Mouse (Mus musculus) embryonic facial prominence, embryonic 15.5 days (tissue): ENCODE data around the gene Sirt4. TPM values are rescaled to one million over a fixed set of nuclear protein-coding genes. Genes with fewer than 3 reads are reported as not detected.
A peak's percentile ranks its signal among the peaks of the same experiment; 100 is the strongest.

ENCODE experiments used
- ATAC-seq: fragments of 200-750 bp; cut with Nextera tagmentation; 2 replicates; pipeline ENCODE4 v1.8.0; 2017; ENCODE audit warnings: low read depth, moderate TSS enrichment; ENCODE audit not compliant: insufficient number of reproducible peaks, low FRiP score, low TSS enrichment
- H3K27ac ChIP-seq: fragments of 300-500 bp; sonication (generic); replicated peaks from 2 replicates; pipeline ENCODE4 v1.5.1; 2015; ENCODE audit warnings: mild to moderate bottlenecking, inconsistent platforms
- H3K27me3 ChIP-seq: fragments of 300-500 bp; sonication (generic); 2 replicates; pipeline ENCODE4 v1.6.1; 2015; ENCODE audit warnings: inconsistent platforms
- H3K36me3 ChIP-seq: fragments of 300-500 bp; sonication (generic); 2 replicates; pipeline ENCODE4 v1.6.1; 2015; ENCODE audit warnings: mild to moderate bottlenecking, inconsistent platforms
- H3K4me1 ChIP-seq: fragments of 300-500 bp; sonication (generic); 2 replicates; pipeline ENCODE4 v1.6.1; 2015; ENCODE audit warnings: inconsistent platforms
- H3K4me2 ChIP-seq: fragments of 300-500 bp; sonication (generic); replicated peaks from 2 replicates; pipeline ENCODE4 v1.6.1; 2015; ENCODE audit warnings: mild to moderate bottlenecking, inconsistent platforms
- H3K4me3 ChIP-seq: fragments of 300-500 bp; sonication (generic); replicated peaks from 2 replicates; pipeline ENCODE4 v1.5.1; 2015; ENCODE audit warnings: mild to moderate bottlenecking, inconsistent platforms
- H3K9ac ChIP-seq: fragments of 300-500 bp; sonication (generic); 2 replicates; pipeline ENCODE4 v1.6.1; 2015; ENCODE audit warnings: inconsistent platforms
- H3K9me3 ChIP-seq: fragments of 300-500 bp; sonication (generic); replicated peaks from 2 replicates; pipeline ENCODE4 v1.6.1; 2016; ENCODE audit warnings: inconsistent platforms
- WGBS: fragments of 180-500 bp; shearing (Covaris S2); methylation state at CpG from one replicate; pipeline ENCODE4 v1.1.7; 2015; 5-methylcytosine and 5-hydroxymethylcytosine counted together
- polyA plus RNA-seq: library from polyadenylated mRNA; unstranded; fragments of >200 nt; fragmentation: Nextera tagmentation; extraction: Ambion mirVana; gene quantifications from 2 replicates; pipeline ENCODE4 v1.2.1, GENCODE M21; 2015

The Sirt4 gene
- polyA plus RNA-seq, 1 experiment from 2014 or later: 29.2 TPM

GRCm38 (mm10) chr5:115514346-115514745, 29.8 kb upstream of the Sirt4 start:
- H3K27me3 ChIP-seq: no peaks in the 10 kb centered on the region
- no peaks in the 10 kb centered on the region for H3K9me3 ChIP-seq
- H3K4me3 ChIP-seq: no peak overlapping the region
- H3K4me2 ChIP-seq: peak overlapping the region; percentile 39
- no peak overlapping the region for H3K9ac ChIP-seq
- H3K27ac ChIP-seq: peak overlapping the region; percentile 92
- no peak for ATAC-seq
- peaks cover 60% of the 10 kb centered on the region for H3K4me1 ChIP-seq
- H3K36me3 ChIP-seq: peaks cover 3% of the 10 kb centered on the region; the same call in 1 of the 2 replicates
- WGBS: 62% methylated on average over 6 of the region's 6 CpGs

- Histone ChIP-seq H3K4me1 (peaks cover 66% of the 10 kb centered on the region), H3K9ac (no peak overlapping the region)
Observed at GRCm38 (mm10) chr5:115513721-115514120, 29.2 kb upstream of the Sirt4 start.

GRCm38 (mm10) chr5:115513246-115513645, 28.7 kb upstream of the Sirt4 start:
- Histone ChIP-seq H3K9ac (no peak overlapping the region), H3K4me3 (no peak overlapping the region), H3K4me1 (peaks cover 71% of the 10 kb centered on the region), H3K9me3 (no peaks in the 10 kb centered on the region), H3K36me3 (peaks cover 3% of the 10 kb centered on the region; the same call in 1 of the 2 replicates), H3K27ac (no peak overlapping the region), H3K4me2 (no peak overlapping the region), H3K27me3 (no peaks in the 10 kb centered on the region)
- 95% methylated on average over 14 of the region's 14 CpGs for WGBS
- no peak for ATAC-seq

More at GRCm38 (mm10) chr5:115513721-115514120, 29.2 kb upstream of the Sirt4 start:
- ATAC-seq: no peak
- H3K27ac ChIP-seq: no peak overlapping the region; the same call in 1 of the 2 replicates
- H3K9me3 ChIP-seq: no peaks in the 10 kb centered on the region
- no peaks in the 10 kb centered on the region for H3K27me3 ChIP-seq
- no peak overlapping the region for H3K4me2 ChIP-seq
- H3K4me3 ChIP-seq: no peak overlapping the region
- WGBS: 85% methylated on average over 16 of the region's 16 CpGs
- H3K36me3 ChIP-seq: peaks cover 3% of the 10 kb centered on the region; the same call in 1 of the 2 replicates

- WGBS: 83% methylated on average over 7 of the region's 7 CpGs
- Histone ChIP-seq H3K9ac (no peak overlapping the region), H3K4me1 (peaks cover 76% of the 10 kb centered on the region)
Observed at GRCm38 (mm10) chr5:115512375-115512774, 27.9 kb upstream of the Sirt4 start.

GRCm38 (mm10) chr5:115509790-115510689, 25.5 kb upstream of the Sirt4 start:
- ATAC-seq: no peak
- 56% methylated on average over 15 of the region's 15 CpGs for WGBS
- peak overlapping the region; percentile 69 for H3K4me2 ChIP-seq
- H3K4me1 ChIP-seq: peaks cover 69% of the 10 kb centered on the region
- H3K9me3 ChIP-seq: no peaks in the 10 kb centered on the region
- no peaks in the 10 kb centered on the region for H3K27me3 ChIP-seq
- no peak overlapping the region for H3K9ac ChIP-seq
- peak overlapping the region; percentile 95 for H3K4me3 ChIP-seq
- peak overlapping the region; percentile 84 for H3K27ac ChIP-seq
- H3K36me3 ChIP-seq: peaks cover 3% of the 10 kb centered on the region; the same call in 1 of the 2 replicates

More at GRCm38 (mm10) chr5:115512375-115512774, 27.9 kb upstream of the Sirt4 start:
- no peak overlapping the region for H3K27ac ChIP-seq
- H3K36me3 ChIP-seq: peaks cover 3% of the 10 kb centered on the region; the same call in 1 of the 2 replicates
- H3K27me3 ChIP-seq: no peaks in the 10 kb centered on the region
- no peak overlapping the region for H3K4me3 ChIP-seq
- no peak overlapping the region for H3K4me2 ChIP-seq
- no peaks in the 10 kb centered on the region for H3K9me3 ChIP-seq
- ATAC-seq: no peak

- H3K27ac ChIP-seq: peak overlapping the region; percentile 84
- no peaks in the 10 kb centered on the region for H3K9me3 ChIP-seq
- 11% methylated on average over 15 of the region's 15 CpGs for WGBS
- H3K4me1 ChIP-seq: peaks cover 62% of the 10 kb centered on the region
- H3K9ac ChIP-seq: 0 out of 2 replicates have a peak overlapping the region, but pooled peaks have one; percentile 18
- H3K27me3 ChIP-seq: no peaks in the 10 kb centered on the region
- peak overlapping the region; percentile 69 for H3K4me2 ChIP-seq
- ATAC-seq: peak; percentile 55
- peaks cover 3% of the 10 kb centered on the region; the same call in 1 of the 2 replicates for H3K36me3 ChIP-seq
- H3K4me3 ChIP-seq: peak overlapping the region; percentile 95
Observed at GRCm38 (mm10) chr5:115509321-115509761, 24.8 kb upstream of the Sirt4 start.

GRCm38 (mm10) chr5:115508859-115509147, 24.3 kb upstream of the Sirt4 start:
- ATAC-seq: peak; percentile 36
- peak overlapping the region; percentile 95 for H3K4me3 ChIP-seq
- no peaks in the 10 kb centered on the region for H3K9me3 ChIP-seq
- H3K27ac ChIP-seq: peak overlapping the region; percentile 84
- H3K4me2 ChIP-seq: peak overlapping the region; percentile 69
- H3K27me3 ChIP-seq: no peaks in the 10 kb centered on the region
- H3K4me1 ChIP-seq: peaks cover 57% of the 10 kb centered on the region
- 19% methylated on average over 10 of the region's 10 CpGs for WGBS
- peaks cover 3% of the 10 kb centered on the region; the same call in 1 of the 2 replicates for H3K36me3 ChIP-seq
- H3K9ac ChIP-seq: no peak overlapping the region

- H3K27me3 ChIP-seq: no peaks in the 10 kb centered on the region
- peak overlapping the region; percentile 69 for H3K4me2 ChIP-seq
- WGBS: 22% methylated on average over 18 of the region's 18 CpGs
- peaks cover under 1% of the 10 kb centered on the region; the same call in 1 of the 2 replicates for H3K36me3 ChIP-seq
- peaks cover 51% of the 10 kb centered on the region for H3K4me1 ChIP-seq
- peak overlapping the region; percentile 90; the same call in 1 of the 2 replicates for H3K9ac ChIP-seq
- no peak for ATAC-seq
- peak overlapping the region; percentile 84 for H3K27ac ChIP-seq
- H3K4me3 ChIP-seq: peak overlapping the region; percentile 95
- no peaks in the 10 kb centered on the region for H3K9me3 ChIP-seq
Observed at GRCm38 (mm10) chr5:115507981-115508858, 23.7 kb upstream of the Sirt4 start.

- H3K9me3 ChIP-seq: no peaks in the 10 kb centered on the region
- WGBS: 6% methylated on average over 12 of the region's 12 CpGs
- ATAC-seq: no peak
- peak overlapping the region; percentile 95 for H3K4me3 ChIP-seq
- H3K27ac ChIP-seq: peak overlapping the region; percentile 84
- H3K9ac ChIP-seq: peak overlapping the region; percentile 90
- peaks cover 51% of the 10 kb centered on the region for H3K4me1 ChIP-seq
- no peaks in the 10 kb centered on the region for H3K36me3 ChIP-seq
- H3K4me2 ChIP-seq: peak overlapping the region; percentile 69
- H3K27me3 ChIP-seq: no peaks in the 10 kb centered on the region
Observed at GRCm38 (mm10) chr5:115507267-115507980, 22.9 kb upstream of the Sirt4 start.

- WGBS: under 1% methylated on average over 50 of the region's 74 CpGs
- peak; percentile 85 for ATAC-seq
- H3K27me3 ChIP-seq: no peaks in the 10 kb centered on the region
- H3K4me1 ChIP-seq: peaks cover 44% of the 10 kb centered on the region
- H3K9ac ChIP-seq: peak within 1 kb of the TSS; percentile 90
- no peaks in the 10 kb centered on the region for H3K9me3 ChIP-seq
- H3K4me2 ChIP-seq: peak within 1 kb of the TSS; percentile 69
- H3K27ac ChIP-seq: peak within 1 kb of the TSS; percentile 84
- H3K36me3 ChIP-seq: no peaks in the 10 kb centered on the region
- peak within 1 kb of the TSS; percentile 95 for H3K4me3 ChIP-seq
Observed at GRCm38 (mm10) chr5:115506454-115507201, 22.1 kb upstream of the Sirt4 start, which contains the start of gene Pxn. Pxn (plus strand) TSS chr5:115506676.
